In genomic region chr3:94310911-94311310, GRCm38 (mm10) we compare ENCODE assay signal across 10 mouse cellular contexts. TPM values are rescaled to one million over a fixed set of nuclear protein-coding genes. Genes with fewer than 3 reads are reported as not detected.
DNase-seq lines count a peak whose midpoint lies in the region; ATAC-seq and TF ChIP-seq lines count a peak whose summit lies in the region.
"Had no signal": no experiment of that assay in that cellular context is flagged by ENCODE, and none has a peak within 500 bp of the region (broad histone marks: within the 10 kb centered on the region; RNA-seq: fewer than 3 reads in every experiment).

No protein-coding gene starts in this region.

- peak overlapping the region; percentile 64 for H3K4me3 ChIP-seq in heart, embryonic 12.5 days
- H3K4me3 ChIP-seq in CH12.LX (replicated peaks in 1 of 3; ENCODE audit: low read depth in 2 of 3, low read length in 2 of 3, poor library complexity in 1 of 3): peak overlapping the region; percentile 63 to 84 (median 69)
- peak overlapping the region; percentile 76 for H3K4me3 ChIP-seq in forebrain, postnatal 0 days (ENCODE audit: low read depth, low read length)
- peak overlapping the region; percentile 63 for H3K4me3 ChIP-seq in liver, embryonic 16.5 days (ENCODE audit: low read depth, low read length)

- H3K9me3 ChIP-seq in heart, embryonic 12.5 days (replicated peaks): no peaks in the 10 kb centered on the region
- no peaks in the 10 kb centered on the region for H3K9me3 ChIP-seq in CH12.LX (replicated peaks; ENCODE audit: low read length)
- H3K9me3 ChIP-seq in forebrain, postnatal 0 days (ENCODE audit: low read length): no peaks in the 10 kb centered on the region
- no peaks in the 10 kb centered on the region for H3K9me3 ChIP-seq in liver, embryonic 16.5 days (replicated peaks; ENCODE audit: control insufficient read depth, low read length)

- no peak for TF ChIP-seq EP300 in CH12.LX (IDR thresholded peaks at IDR 0.05; ENCODE audit: low read length)

- intact Hi-C loops in heart, postnatal 10 days (cut with DNase I): no loop called here

- H3K4me1 ChIP-seq in heart, embryonic 12.5 days (replicated peaks): peaks cover 5% of the 10 kb centered on the region; the same call in 1 of the 2 replicates
- peaks cover 0 to 11% of the 10 kb centered on the region in 2 experiments; a peak in 2 of 4 replicates for H3K4me1 ChIP-seq in CH12.LX (ENCODE audit: control insufficient read depth in 1 of 2, insufficient read depth in 2 of 2)
- 0 out of 2 replicates have a peak, but pooled peaks cover 6% of the 10 kb centered on the region for H3K4me1 ChIP-seq in forebrain, postnatal 0 days (ENCODE audit: insufficient read depth)
- H3K4me1 ChIP-seq in liver, embryonic 16.5 days (ENCODE audit: control insufficient read depth, low read depth, low read length): no peaks in the 10 kb centered on the region

- in situ Hi-C loops in CH12.LX (cut with MboI; ENCODE audit: low pct_ligation_motif_present, low pct_unique_long_range_greater_than_20kb, low sequenced_read_pairs): no loop called here

- no peak for DNase-seq in heart, postnatal 10 days
- no peak for DNase-seq in CH12.LX (ENCODE audit: extremely low read depth)
- no peak for DNase-seq in forebrain, postnatal 0 days
- no peak for DNase-seq in urinary bladder, postnatal 25 days (ENCODE audit: low spot score)
- DNase-seq in cerebellum, postnatal 36 days: no peak

- no peak overlapping the region for H3K9ac ChIP-seq in heart, embryonic 12.5 days
- H3K9ac ChIP-seq in CH12.LX (ENCODE audit: insufficient read depth, low read depth): peak overlapping the region; percentile 83
- H3K9ac ChIP-seq in forebrain, postnatal 0 days: peak overlapping the region; percentile 80; the same call in 1 of the 2 replicates
- H3K9ac ChIP-seq in liver, embryonic 16.5 days (ENCODE audit: low read depth, low read length): no peak overlapping the region

- TF ChIP-seq CTCF in CH12.LX (conservative IDR thresholded peaks at IDR 0.05 in 1 of 2, IDR thresholded peaks at IDR 0.05 in 1 of 2; ENCODE audit: low read depth in 2 of 2, low read length in 2 of 2): no peak
- no peak for TF ChIP-seq CTCF in forebrain, postnatal 0 days (IDR thresholded peaks at IDR 0.05; ENCODE audit: low read depth)

- 69% methylated on average over 6 of the region's 6 CpGs for WGBS in heart, embryonic 12.5 days
- 69% methylated on average over 6 of the region's 6 CpGs for WGBS in forebrain, postnatal 0 days
- WGBS in liver, embryonic 16.5 days (ENCODE audit: insufficient replicate concordance): 64% methylated on average over 6 of the region's 6 CpGs

- no peaks in the 10 kb centered on the region for H3K36me3 ChIP-seq in heart, embryonic 12.5 days
- H3K36me3 ChIP-seq in CH12.LX (replicated peaks in 1 of 2; ENCODE audit: control insufficient read depth in 1 of 2, insufficient read depth in 1 of 2, low read length in 1 of 2): no peaks in the 10 kb centered on the region
- H3K36me3 ChIP-seq in forebrain, postnatal 0 days (ENCODE audit: insufficient read depth): no peaks in the 10 kb centered on the region
- no peaks in the 10 kb centered on the region for H3K36me3 ChIP-seq in liver, embryonic 16.5 days (ENCODE audit: control insufficient read depth, insufficient read depth)

- dilution Hi-C loops in CH12.LX (cut with MboI; ENCODE audit: extremely low pct_ligation_motif_present, extremely low pct_unique_long_range_greater_than_20kb, low sequenced_read_pairs): no loop called here

- H3K27me3 ChIP-seq in heart, embryonic 12.5 days (replicated peaks): no peaks in the 10 kb centered on the region
- H3K27me3 ChIP-seq in CH12.LX (replicated peaks): no peaks in the 10 kb centered on the region
- no peaks in the 10 kb centered on the region for H3K27me3 ChIP-seq in forebrain, postnatal 0 days (ENCODE audit: insufficient read depth, low read length)
- H3K27me3 ChIP-seq in liver, embryonic 16.5 days (ENCODE audit: control insufficient read depth, insufficient read depth, low read depth, low read length): no peaks in the 10 kb centered on the region

- no peak for TF ChIP-seq POLR2A in CH12.LX (IDR thresholded peaks at IDR 0.05; ENCODE audit: low read depth, low read length)

- no peak for ATAC-seq in heart, embryonic 12.5 days (ENCODE audit: insufficient number of reproducible peaks, low FRiP score)
- ATAC-seq in forebrain, postnatal 0 days: no peak
- ATAC-seq in liver, embryonic 16.5 days (ENCODE audit: low read depth): no peak
- no peak for ATAC-seq in erythroid progenitor cell, adult 5-6 weeks (replicated peaks; ENCODE audit: low FRiP score, poor library complexity, severe bottlenecking)

- no peak for TF ChIP-seq RAD21 in CH12.LX (IDR thresholded peaks at IDR 0.05; ENCODE audit: low read depth, low read length)

- peak overlapping the region; percentile 67 for H3K4me2 ChIP-seq in heart, embryonic 12.5 days
- peak overlapping the region; percentile 100 for H3K4me2 ChIP-seq in CH12.LX (ENCODE audit: insufficient read depth, low read depth, poor library complexity, severe bottlenecking)
- peak overlapping the region; percentile 49 for H3K4me2 ChIP-seq in forebrain, postnatal 0 days (ENCODE audit: low read depth)
- H3K4me2 ChIP-seq in liver, embryonic 16.5 days (ENCODE audit: low read depth, low read length): peak overlapping the region; percentile 75

- no peaks in the 10 kb centered on the region for H3K79me2 ChIP-seq in CH12.LX (replicated peaks; ENCODE audit: control insufficient read depth, extremely low read depth, insufficient read depth, poor library complexity, severe bottlenecking)

- no peak overlapping the region for H3K27ac ChIP-seq in heart, embryonic 12.5 days (ENCODE audit: poor library complexity, severe bottlenecking)
- no peak overlapping the region for H3K27ac ChIP-seq in CH12.LX (ENCODE audit: insufficient read depth, low read depth)
- no peak overlapping the region for H3K27ac ChIP-seq in forebrain, postnatal 0 days (ENCODE audit: low read depth, low read length)
- no peak overlapping the region for H3K27ac ChIP-seq in liver, embryonic 16.5 days (ENCODE audit: low read length)

TF ChIP-seq in CH12.LX, 34 proteins besides CTCF, POLR2A, EP300 and RAD21 (continues in another document):
- no peak for TF ChIP-seq TCF12 (IDR thresholded peaks at IDR 0.05; ENCODE audit: low read depth, low read length)
- TF ChIP-seq MAZ (IDR thresholded peaks at IDR 0.05; ENCODE audit: low read depth, low read length): no peak
- TF ChIP-seq NELFE (IDR thresholded peaks at IDR 0.05; ENCODE audit: low read depth, low read length): no peak
- TF ChIP-seq BHLHE40 (IDR thresholded peaks at IDR 0.05; ENCODE audit: low read depth, low read length): no peak
- TF ChIP-seq ETS1 (conservative IDR thresholded peaks at IDR 0.05; ENCODE audit: low read depth, low read length): no peak
- TF ChIP-seq ZC3H11A (IDR thresholded peaks at IDR 0.05; ENCODE audit: low read depth, low read length): no peak
- TF ChIP-seq MAFK (IDR thresholded peaks at IDR 0.05; ENCODE audit: insufficient replicate concordance, low read length): no peak

RNA-seq across cellular contexts. Expression of gene Them4, which starts 1.0 kb away (rescaled TPM):
- 11.0 and 11.5 TPM in 2 replicates for polyA plus RNA-seq in heart, embryonic 12.5 days (2016; fragmentation: Nextera tagmentation; extraction: Ambion mirVana)
- total RNA-seq in heart, postnatal 10 days (2021): 10 to 100 TPM; 13.5 to 14.2 TPM
- 2.2 and 2.4 TPM in 2 replicates for total RNA-seq in CH12.LX (2012; rRNA removed)
- total RNA-seq in CH12.LX (2014; rRNA removed): 6.3 and 7.2 TPM in 2 replicates
- polyA plus RNA-seq in CH12.LX (2012; ENCODE audit: insufficient read length, low read depth): 3.6 and 4.8 TPM in 2 replicates
- 34.3 and 37.7 TPM in 2 replicates for total RNA-seq in forebrain, postnatal 0 days (2014; rRNA removed)
- 52.6 and 59.3 TPM in 2 replicates for polyA plus RNA-seq in forebrain, postnatal 0 days (2015; fragmentation: Nextera tagmentation; extraction: Ambion mirVana)
- polyA plus RNA-seq in liver, embryonic 16.5 days (2015; fragmentation: Nextera tagmentation; extraction: Ambion mirVana): 4.4 and 4.6 TPM in 2 replicates
- not detected in 2 replicates for total RNA-seq in erythroid progenitor cell, adult 5-6 weeks (2015; ENCODE audit: low replicate concordance)
- total RNA-seq in erythroid progenitor cell, adult 5-6 weeks (2017; ENCODE audit: low replicate concordance): 0.90 TPM in 1 of 2 replicates, not detected in the other

RNA-seq across cellular contexts. Expression of gene Them5, which starts 31.0 kb away (rescaled TPM):
- polyA plus RNA-seq in heart, embryonic 12.5 days (2016; fragmentation: Nextera tagmentation; extraction: Ambion mirVana): not detected in 2 replicates
- not detected for total RNA-seq in heart, postnatal 10 days (2021)
- total RNA-seq in CH12.LX (2012; rRNA removed) (not detected in 2 replicates), CH12.LX (2014; rRNA removed) (not detected in 2 replicates)
- polyA plus RNA-seq in CH12.LX (2012; ENCODE audit: insufficient read length, low read depth): not detected in 2 replicates
- not detected in 2 replicates for total RNA-seq in forebrain, postnatal 0 days (2014; rRNA removed)
- 0.11 TPM in 1 of 2 replicates, not detected in the other for polyA plus RNA-seq in forebrain, postnatal 0 days (2015; fragmentation: Nextera tagmentation; extraction: Ambion mirVana)
- polyA plus RNA-seq in liver, embryonic 16.5 days (2015; fragmentation: Nextera tagmentation; extraction: Ambion mirVana): not detected in 2 replicates
- not detected in 2 replicates for total RNA-seq in erythroid progenitor cell, adult 5-6 weeks (2015; ENCODE audit: low replicate concordance)
- total RNA-seq in erythroid progenitor cell, adult 5-6 weeks (2017; ENCODE audit: low replicate concordance): not detected in 2 replicates
- total RNA-seq: layer of hippocampus, adult 8-10 months had no signal
- polyA plus RNA-seq: spleen, adult 2 months had no signal

RNA-seq across cellular contexts. Expression of gene Gm4778, which starts 47.1 kb away (rescaled TPM):
- polyA plus RNA-seq in heart, embryonic 12.5 days (2016; fragmentation: Nextera tagmentation; extraction: Ambion mirVana): not detected in 2 replicates
- total RNA-seq in heart, postnatal 10 days (2021): not detected
- total RNA-seq in CH12.LX (2012; rRNA removed) (not detected in 2 replicates), CH12.LX (2014; rRNA removed) (not detected in 2 replicates)
- not detected in 2 replicates for polyA plus RNA-seq in CH12.LX (2012; ENCODE audit: insufficient read length, low read depth)
- total RNA-seq in forebrain, postnatal 0 days (2014; rRNA removed): not detected in 2 replicates
- not detected in 2 replicates for polyA plus RNA-seq in forebrain, postnatal 0 days (2015; fragmentation: Nextera tagmentation; extraction: Ambion mirVana)
- not detected in 2 replicates for polyA plus RNA-seq in liver, embryonic 16.5 days (2015; fragmentation: Nextera tagmentation; extraction: Ambion mirVana)
- total RNA-seq in erythroid progenitor cell, adult 5-6 weeks (2015; ENCODE audit: low replicate concordance): not detected in 2 replicates
- not detected in 2 replicates for total RNA-seq in erythroid progenitor cell, adult 5-6 weeks (2017; ENCODE audit: low replicate concordance)
- total RNA-seq: layer of hippocampus, adult 8-10 months had no signal
- polyA plus RNA-seq: spleen, adult 2 months had no signal

RNA-seq across cellular contexts. Expression of gene C2cd4d, which starts 51.3 kb away (rescaled TPM):
- polyA plus RNA-seq in heart, embryonic 12.5 days (2016; fragmentation: Nextera tagmentation; extraction: Ambion mirVana): 0.66 and 0.90 TPM in 2 replicates
- under 1 TPM in 1 of 2 experiments, not detected in 1; 0.20 TPM for total RNA-seq in heart, postnatal 10 days (2021)
- total RNA-seq in CH12.LX (2012; rRNA removed): not detected in 2 replicates
- total RNA-seq in CH12.LX (2014; rRNA removed): not detected in 2 replicates
- polyA plus RNA-seq in CH12.LX (2012; ENCODE audit: insufficient read length, low read depth): not detected in 2 replicates
- total RNA-seq in forebrain, postnatal 0 days (2014; rRNA removed): 0.62 and 3.0 TPM in 2 replicates
- polyA plus RNA-seq in forebrain, postnatal 0 days (2015; fragmentation: Nextera tagmentation; extraction: Ambion mirVana): 1.7 TPM in 2 replicates
- not detected in 2 replicates for polyA plus RNA-seq in liver, embryonic 16.5 days (2015; fragmentation: Nextera tagmentation; extraction: Ambion mirVana)
- not detected in 2 replicates for total RNA-seq in erythroid progenitor cell, adult 5-6 weeks (2015; ENCODE audit: low replicate concordance)
- not detected in 2 replicates for total RNA-seq in erythroid progenitor cell, adult 5-6 weeks (2017; ENCODE audit: low replicate concordance)

Comparison
In these comparisons a context has a peak if more than half of its experiments do, and no peak if none do; other contexts are left out.
1. H3K4me2 ChIP-seq: peak in every context shown above with its lines; median percentile 100 in CH12.LX; 75 in liver, embryonic 16.5 days; 67 in heart, embryonic 12.5 days; 49 in forebrain, postnatal 0 days.
2. H3K9ac ChIP-seq: peak in CH12.LX (single experiment) and forebrain, postnatal 0 days (single experiment); none in heart, embryonic 12.5 days (single experiment) and liver, embryonic 16.5 days (single experiment).
3. Peak in every context shown above with its lines, with median percentiles within 50 percentile points of each other: H3K4me3 ChIP-seq.